Comparison of ENCODE assay signal across 9 mouse cellular contexts in genomic region chr8:46281536-46281935, GRCm38 (mm10). TPM values are rescaled to one million over a fixed set of nuclear protein-coding genes. Genes with fewer than 3 reads are reported as not detected.
DNase-seq lines count a peak whose midpoint lies in the region; ATAC-seq and TF ChIP-seq lines count a peak whose summit lies in the region.
"Had no signal": no experiment of that assay in that cellular context is flagged by ENCODE, and none has a peak within 500 bp of the region (broad histone marks: within the 10 kb centered on the region; RNA-seq: fewer than 3 reads in every experiment).

No protein-coding gene starts in this region.

- H3K36me3 ChIP-seq in forebrain, postnatal 0 days (ENCODE audit: insufficient read depth): no peaks in the 10 kb centered on the region
- H3K36me3 ChIP-seq in forebrain, embryonic 12.5 days (replicated peaks): no peaks in the 10 kb centered on the region
- no peaks in the 10 kb centered on the region for H3K36me3 ChIP-seq in testis, adult 2 months (ENCODE audit: control insufficient read depth, insufficient read depth, low read length)

- no peak overlapping the region for H3K27ac ChIP-seq in forebrain, postnatal 0 days (ENCODE audit: low read depth, low read length)
- no peak overlapping the region for H3K27ac ChIP-seq in forebrain, embryonic 12.5 days
- no peak overlapping the region for H3K27ac ChIP-seq in testis, adult 2 months (ENCODE audit: control insufficient read depth, insufficient read depth, low read depth, low read length)
- H3K27ac ChIP-seq: macrophage had no signal

- no peak overlapping the region for H3K4me3 ChIP-seq in forebrain, postnatal 0 days (ENCODE audit: low read depth, low read length)
- H3K4me3 ChIP-seq in forebrain, embryonic 12.5 days (replicated peaks): no peak overlapping the region
- no peak overlapping the region for H3K4me3 ChIP-seq in testis, adult 2 months (ENCODE audit: control insufficient read depth, low read depth, low read length)

- peak; percentile 67 for DNase-seq in forebrain, postnatal 0 days
- peak; percentile 58 for DNase-seq in adipocyte (ENCODE audit: low spot score)
- DNase-seq in embryo, embryonic 10 days (ENCODE audit: low spot score): peak; percentile 84
- DNase-seq in heart, postnatal 14 days: peak; percentile 79 to 84
- peak; percentile 43 to 57 for DNase-seq in layer of hippocampus, postnatal 36 days
- DNase-seq in mesoderm, embryonic 11.5 days (ENCODE audit: low read depth, low spot score): peak; percentile 58

- H3K27me3 ChIP-seq in forebrain, postnatal 0 days (ENCODE audit: insufficient read depth, low read length): no peaks in the 10 kb centered on the region
- H3K27me3 ChIP-seq in forebrain, embryonic 12.5 days: peaks cover 5% of the 10 kb centered on the region
- H3K27me3 ChIP-seq in testis, adult 2 months (ENCODE audit: control insufficient read depth, insufficient read depth, low read length): no peaks in the 10 kb centered on the region

- TF ChIP-seq CTCF in forebrain, postnatal 0 days (IDR thresholded peaks at IDR 0.05; ENCODE audit: low read depth): peak; percentile 75
- peak; percentile 93 for TF ChIP-seq CTCF in testis, adult 2 months (IDR thresholded peaks at IDR 0.05; ENCODE audit: control insufficient read depth, insufficient read depth, insufficient replicate concordance, low read depth, low read length)

- H3K9me3 ChIP-seq in forebrain, postnatal 0 days (ENCODE audit: low read length): no peaks in the 10 kb centered on the region
- no peaks in the 10 kb centered on the region for H3K9me3 ChIP-seq in forebrain, embryonic 12.5 days

- ATAC-seq in forebrain, postnatal 0 days: no peak
- ATAC-seq in forebrain, embryonic 12.5 days (ENCODE audit: low FRiP score): no peak

- intact Hi-C loops in heart, postnatal 14 days (cut with DNase I): loop anchor here (1.0 to 5.0 kb wide), 2 partner anchors 39 to 94 kb away; no protein-coding TSS in a partner anchor

- 16% methylated on average over 13 of the region's 13 CpGs for WGBS in forebrain, postnatal 0 days
- WGBS in forebrain, embryonic 12.5 days: 11% methylated on average over 13 of the region's 13 CpGs

- H3K4me1 ChIP-seq in forebrain, postnatal 0 days (ENCODE audit: insufficient read depth): no peaks in the 10 kb centered on the region
- H3K4me1 ChIP-seq in forebrain, embryonic 12.5 days: no peaks in the 10 kb centered on the region
- no peaks in the 10 kb centered on the region for H3K4me1 ChIP-seq in testis, adult 2 months (ENCODE audit: control insufficient read depth, insufficient read depth, low read length)

- no peak for TF ChIP-seq POLR2A in testis, adult 2 months (IDR thresholded peaks at IDR 0.05; ENCODE audit: control insufficient read depth, low read depth, low read length)

- no peak overlapping the region for H3K9ac ChIP-seq in forebrain, postnatal 0 days
- H3K9ac ChIP-seq in forebrain, embryonic 12.5 days: no peak overlapping the region

- H3K4me2 ChIP-seq in forebrain, postnatal 0 days (ENCODE audit: low read depth): no peak overlapping the region
- H3K4me2 ChIP-seq in forebrain, embryonic 12.5 days: no peak overlapping the region

RNA-seq across cellular contexts. Expression of gene Helt, which starts 12.9 kb away (rescaled TPM):
- total RNA-seq in forebrain, postnatal 0 days (2014; rRNA removed): 0.90 and 0.92 TPM in 2 replicates
- 0.81 and 1.4 TPM in 2 replicates for polyA plus RNA-seq in forebrain, postnatal 0 days (2015; fragmentation: Nextera tagmentation; extraction: Ambion mirVana)
- 11.1 and 13.0 TPM in 2 replicates for polyA plus RNA-seq in forebrain, embryonic 12.5 days (2016; fragmentation: Nextera tagmentation; extraction: Ambion mirVana)
- under 1 TPM; 0.29 to 0.74 TPM for total RNA-seq in heart, postnatal 14 days (2021)
- not detected for total RNA-seq in layer of hippocampus, postnatal 36 days (2021)
- polyA plus RNA-seq in testis, adult 2 months (2012; rRNA removed): 3.6 and 4.7 TPM in 2 replicates
- polyA plus RNA-seq: macrophage had no signal
